16 mouse cellular contexts compared by ENCODE assay signal in genomic region chr4:99123546-99123945, GRCm38 (mm10).
"Had no signal": no experiment of that assay in that cellular context is flagged by ENCODE, and none has a peak within 500 bp of the region (broad histone marks: within the 10 kb centered on the region; RNA-seq: fewer than 3 reads in every experiment).

No protein-coding gene starts in this region.

- H3K4me3 ChIP-seq: liver, embryonic 15.5 days; megakaryocyte, embryonic 14.5 days; midbrain, embryonic 12.5 days; midbrain, embryonic 15.5 days; neural tube, embryonic 12.5 days; stomach, embryonic 15.5 days had no signal

- H3K27me3 ChIP-seq: liver, embryonic 15.5 days; midbrain, embryonic 15.5 days; neural tube, embryonic 12.5 days; stomach, embryonic 15.5 days had no signal

- H3K9me3 ChIP-seq: liver, embryonic 15.5 days; megakaryocyte, embryonic 14.5 days; midbrain, embryonic 12.5 days; midbrain, embryonic 15.5 days; neural tube, embryonic 12.5 days; stomach, embryonic 15.5 days had no signal

- H3K9ac ChIP-seq: liver, embryonic 15.5 days; liver, postnatal 0 days; midbrain, embryonic 12.5 days; midbrain, embryonic 15.5 days; neural tube, embryonic 12.5 days; stomach, embryonic 15.5 days had no signal

- H3K36me3 ChIP-seq: liver, embryonic 15.5 days; midbrain, embryonic 12.5 days; midbrain, embryonic 15.5 days; neural tube, embryonic 12.5 days; stomach, embryonic 15.5 days had no signal

- ATAC-seq: liver, postnatal 0 days; midbrain, embryonic 15.5 days had no signal

- H3K27ac ChIP-seq: liver, embryonic 15.5 days; macrophage; midbrain, embryonic 12.5 days; midbrain, embryonic 15.5 days; neural tube, embryonic 12.5 days; stomach, embryonic 15.5 days; stomach, postnatal 0 days had no signal

- DNase-seq: liver, postnatal 0 days; lung, adult 2 months; lung, postnatal 14 days; lung, postnatal 36 days; right cerebral cortex, postnatal 14 days; thymus, adult 2 months; thymus, postnatal 25 days; thymus, postnatal 4 days had no signal

- H3K4me2 ChIP-seq: liver, embryonic 15.5 days; midbrain, embryonic 12.5 days; midbrain, embryonic 15.5 days; neural tube, embryonic 12.5 days; stomach, embryonic 15.5 days had no signal
